Mouse (Mus musculus) thymus, postnatal 10 days (tissue): ENCODE data around the gene 1700020A23Rik.

Experiments
- DNase-seq, 2 experiments: peaks; one replicate each; pipeline ENCODE4 v3.0.0; 2021; ENCODE audit warnings: low spot score in 2 of 2

Gene 1700020A23Rik

GRCm38 (mm10) chr2:130451086-130451726 lies 46.1 kb downstream of the 1700020A23Rik start:
- DNase-seq, result no peak

DNA sequence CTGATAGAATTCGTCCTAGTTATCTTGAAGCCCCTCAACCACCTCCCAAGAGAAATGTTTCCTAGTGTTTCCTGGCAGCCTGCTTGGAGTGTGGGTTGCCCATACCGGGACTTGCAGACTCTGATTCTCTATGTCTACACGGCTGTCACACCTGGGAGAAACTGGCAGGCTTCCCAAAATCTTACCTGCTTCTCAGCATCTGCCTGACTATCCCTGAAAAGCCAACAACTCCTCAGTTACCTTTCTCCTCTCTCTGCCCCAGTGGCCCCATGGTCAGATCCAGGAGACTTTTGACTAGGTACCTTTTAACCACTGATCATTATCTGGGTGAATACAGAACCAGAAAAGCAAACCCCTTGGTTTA lies 46.6 kb downstream of the 1700020A23Rik start:
- DNase-seq, result no peak

DNA sequence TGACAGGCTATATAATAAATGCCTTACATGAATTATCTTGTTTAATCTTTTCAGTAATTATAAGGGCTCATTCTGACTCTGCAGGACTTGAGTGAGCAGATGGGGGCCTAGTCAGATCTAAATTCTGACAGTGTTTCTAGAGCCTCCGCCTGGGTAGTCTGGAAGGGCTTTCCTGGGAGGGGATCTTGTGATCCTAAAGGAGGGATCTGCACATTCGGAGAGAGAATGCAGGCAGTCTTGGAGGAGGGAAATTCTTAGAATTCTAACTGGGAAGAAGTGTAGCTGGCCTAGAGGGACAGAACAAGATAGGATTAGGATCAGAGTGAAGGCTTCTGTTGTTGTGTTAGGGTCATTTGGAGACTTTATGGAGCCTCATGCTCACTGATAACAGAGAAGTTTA lies 47.2 kb downstream of the 1700020A23Rik start:
- no peak for DNase-seq

GRCm38 (mm10) chr2:130453421-130453820 lies 48.4 kb downstream of the 1700020A23Rik start:
- DNase-seq, result no peak

DNA sequence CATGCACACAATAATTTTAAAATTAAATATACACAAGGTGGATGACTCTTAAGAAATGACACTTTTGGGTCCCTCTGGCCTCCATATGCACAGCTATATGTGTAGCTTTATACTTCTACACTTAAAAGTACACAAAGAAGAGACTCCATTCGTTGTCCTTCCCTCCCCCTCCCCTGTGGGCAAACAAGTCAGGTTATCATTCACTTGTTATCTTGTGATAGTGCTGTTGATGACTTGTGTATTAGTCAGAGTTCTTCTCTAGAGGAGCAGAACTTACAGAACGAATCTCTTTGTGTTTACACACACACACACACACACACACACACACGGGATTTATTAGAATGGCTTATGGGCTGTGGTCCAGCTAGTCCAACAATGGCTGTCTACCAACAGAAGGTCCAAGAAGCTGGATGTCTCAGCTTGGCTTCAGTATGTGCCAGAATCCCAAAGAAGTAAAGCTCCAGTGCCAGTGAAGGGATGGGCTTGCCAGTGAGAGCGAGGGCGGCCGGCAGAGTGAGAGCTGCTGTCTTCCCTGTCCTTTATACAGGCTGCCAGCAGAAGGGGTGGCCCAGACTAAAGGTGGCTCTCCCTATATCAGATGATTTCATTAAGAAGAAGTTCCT lies 49.8 kb downstream of the 1700020A23Rik start:
- no peak for DNase-seq
